8 mouse cellular contexts compared by ENCODE assay signal in genomic region chr8:84832759-84833742, GRCm38 (mm10). TPM values are rescaled to one million over a fixed set of nuclear protein-coding genes. Genes with fewer than 3 reads are reported as not detected.
DNase-seq lines count a peak whose midpoint lies in the region; ATAC-seq and TF ChIP-seq lines count a peak whose summit lies in the region.

No protein-coding gene starts in this region.

- no peaks in the 10 kb centered on the region for H3K27me3 ChIP-seq in cerebellum, adult 2 months (ENCODE audit: control insufficient read depth, insufficient read depth, low read length)
- no peaks in the 10 kb centered on the region for H3K27me3 ChIP-seq in forebrain, embryonic 13.5 days
- no peaks in the 10 kb centered on the region for H3K27me3 ChIP-seq in liver, embryonic 12.5 days (replicated peaks)

- H3K27ac ChIP-seq in cerebellum, adult 2 months (ENCODE audit: insufficient read depth, low read length): peak overlapping the region; percentile 90; the same call in 1 of the 2 replicates
- peak overlapping the region; percentile 95 for H3K27ac ChIP-seq in forebrain, embryonic 13.5 days
- H3K27ac ChIP-seq in liver, embryonic 12.5 days: peak overlapping the region; percentile 96

- H3K4me1 ChIP-seq in cerebellum, adult 2 months (ENCODE audit: control insufficient read depth, insufficient read depth, low read length): peaks cover 33% of the 10 kb centered on the region
- peaks cover 46% of the 10 kb centered on the region for H3K4me1 ChIP-seq in forebrain, embryonic 13.5 days
- peaks cover 64% of the 10 kb centered on the region for H3K4me1 ChIP-seq in liver, embryonic 12.5 days

- 53% methylated on average over 10 of the region's 10 CpGs for WGBS in cerebellum, adult 2 months
- WGBS in forebrain, embryonic 13.5 days: 67% methylated on average over 10 of the region's 10 CpGs
- 38% methylated on average over 10 of the region's 10 CpGs for WGBS in liver, embryonic 12.5 days (ENCODE audit: insufficient replicate concordance)

- H3K9me3 ChIP-seq in forebrain, embryonic 13.5 days (replicated peaks): no peaks in the 10 kb centered on the region
- H3K9me3 ChIP-seq in liver, embryonic 12.5 days (replicated peaks): no peaks in the 10 kb centered on the region

- H3K4me3 ChIP-seq in cerebellum, adult 2 months (replicated peaks; ENCODE audit: insufficient read depth, low read depth, low read length): peak overlapping the region; percentile 66
- peak overlapping the region; percentile 88 for H3K4me3 ChIP-seq in forebrain, embryonic 13.5 days
- peak overlapping the region; percentile 97 for H3K4me3 ChIP-seq in liver, embryonic 12.5 days

- ATAC-seq in forebrain, embryonic 13.5 days: no peak
- ATAC-seq in liver, embryonic 12.5 days: no peak
- ATAC-seq in erythroid progenitor cell, adult 5-6 weeks (replicated peaks; ENCODE audit: low FRiP score, poor library complexity, severe bottlenecking): no peak

- TF ChIP-seq CTCF in cerebellum, adult 2 months (IDR thresholded peaks at IDR 0.05; ENCODE audit: borderline replicate concordance, insufficient read depth, low read depth, low read length): no peak

- H3K4me2 ChIP-seq in forebrain, embryonic 13.5 days: peak overlapping the region; percentile 74
- H3K4me2 ChIP-seq in liver, embryonic 12.5 days: peak overlapping the region; percentile 79

- TF ChIP-seq POLR2A in cerebellum, adult 2 months (IDR thresholded peaks at IDR 0.05; ENCODE audit: borderline replicate concordance, insufficient read depth, low read length): no peak

- H3K36me3 ChIP-seq in forebrain, embryonic 13.5 days (ENCODE audit: poor library complexity, severe bottlenecking): peaks cover 44% of the 10 kb centered on the region
- H3K36me3 ChIP-seq in liver, embryonic 12.5 days: peaks cover 53% of the 10 kb centered on the region

- DNase-seq in cerebellum, adult 2 months: no peak
- no peak for DNase-seq in cerebellum, adult 18-20 months
- DNase-seq in 3T3-L1 (ENCODE audit: low read depth, low spot score): peak; percentile 71
- DNase-seq in layer of hippocampus, postnatal 10 days (ENCODE audit: low spot score in 2 of 2): no peak
- no peak for DNase-seq in thymus, postnatal 4 days

- peak overlapping the region; percentile 97 for H3K9ac ChIP-seq in forebrain, embryonic 13.5 days
- H3K9ac ChIP-seq in liver, embryonic 12.5 days: peak overlapping the region; percentile 99

RNA-seq across cellular contexts. Expression of gene Gadd45gip1, which starts 1.7 kb away (rescaled TPM):
- polyA plus RNA-seq in cerebellum, adult 2 months (2012; rRNA removed): 45.3 and 45.5 TPM in 2 replicates
- polyA plus RNA-seq in forebrain, embryonic 13.5 days (2015; fragmentation: Nextera tagmentation; extraction: Ambion mirVana): 42.6 and 47.0 TPM in 2 replicates
- 69.9 and 71.0 TPM in 2 replicates for polyA plus RNA-seq in liver, embryonic 12.5 days (2016; fragmentation: Nextera tagmentation; extraction: Ambion mirVana)
- 6.7 and 7.6 TPM in 2 replicates for total RNA-seq in erythroid progenitor cell, adult 5-6 weeks (2015; ENCODE audit: low replicate concordance)
- 11.3 and 16.4 TPM in 2 replicates for total RNA-seq in erythroid progenitor cell, adult 5-6 weeks (2017; ENCODE audit: low replicate concordance)
- total RNA-seq in layer of hippocampus, postnatal 10 days (2021): 10 to 100 TPM; 18.6 to 19.8 TPM

RNA-seq across cellular contexts. Expression of gene Rad23a, which starts 7.4 kb away (rescaled TPM):
- 117 and 120 TPM in 2 replicates for polyA plus RNA-seq in cerebellum, adult 2 months (2012; rRNA removed)
- 93.9 and 114 TPM in 2 replicates for polyA plus RNA-seq in forebrain, embryonic 13.5 days (2015; fragmentation: Nextera tagmentation; extraction: Ambion mirVana)
- 274 and 281 TPM in 2 replicates for polyA plus RNA-seq in liver, embryonic 12.5 days (2016; fragmentation: Nextera tagmentation; extraction: Ambion mirVana)
- 273 and 355 TPM in 2 replicates for total RNA-seq in erythroid progenitor cell, adult 5-6 weeks (2015; ENCODE audit: low replicate concordance)
- 296 and 306 TPM in 2 replicates for total RNA-seq in erythroid progenitor cell, adult 5-6 weeks (2017; ENCODE audit: low replicate concordance)
- total RNA-seq in layer of hippocampus, postnatal 10 days (2021): 10 to 100 TPM; 55.5 to 64.9 TPM

RNA-seq across cellular contexts. Expression of gene Dand5, which starts 10.4 kb away (rescaled TPM):
- polyA plus RNA-seq in cerebellum, adult 2 months (2012; rRNA removed): 16.1 and 16.2 TPM in 2 replicates
- 7.3 and 8.2 TPM in 2 replicates for polyA plus RNA-seq in forebrain, embryonic 13.5 days (2015; fragmentation: Nextera tagmentation; extraction: Ambion mirVana)
- 3.4 and 4.3 TPM in 2 replicates for polyA plus RNA-seq in liver, embryonic 12.5 days (2016; fragmentation: Nextera tagmentation; extraction: Ambion mirVana)
- 2.5 and 3.8 TPM in 2 replicates for total RNA-seq in erythroid progenitor cell, adult 5-6 weeks (2015; ENCODE audit: low replicate concordance)
- 5.4 and 6.7 TPM in 2 replicates for total RNA-seq in erythroid progenitor cell, adult 5-6 weeks (2017; ENCODE audit: low replicate concordance)
- total RNA-seq in layer of hippocampus, postnatal 10 days (2021): 1 to 10 TPM; 6.7 to 7.4 TPM

RNA-seq across cellular contexts. Expression of gene Calr, which starts 13.7 kb away (rescaled TPM):
- polyA plus RNA-seq in cerebellum, adult 2 months (2012; rRNA removed): 343 and 394 TPM in 2 replicates
- 549 and 569 TPM in 2 replicates for polyA plus RNA-seq in forebrain, embryonic 13.5 days (2015; fragmentation: Nextera tagmentation; extraction: Ambion mirVana)
- 590 and 610 TPM in 2 replicates for polyA plus RNA-seq in liver, embryonic 12.5 days (2016; fragmentation: Nextera tagmentation; extraction: Ambion mirVana)
- 261 and 337 TPM in 2 replicates for total RNA-seq in erythroid progenitor cell, adult 5-6 weeks (2015; ENCODE audit: low replicate concordance)
- total RNA-seq in erythroid progenitor cell, adult 5-6 weeks (2017; ENCODE audit: low replicate concordance): 660 and 677 TPM in 2 replicates
- total RNA-seq in layer of hippocampus, postnatal 10 days (2021): 100 to 1,000 TPM; 444 to 464 TPM

RNA-seq across cellular contexts. Expression of gene Farsa, which starts 23.7 kb away (rescaled TPM):
- polyA plus RNA-seq in cerebellum, adult 2 months (2012; rRNA removed): 69.9 and 72.0 TPM in 2 replicates
- polyA plus RNA-seq in forebrain, embryonic 13.5 days (2015; fragmentation: Nextera tagmentation; extraction: Ambion mirVana): 123 and 127 TPM in 2 replicates
- polyA plus RNA-seq in liver, embryonic 12.5 days (2016; fragmentation: Nextera tagmentation; extraction: Ambion mirVana): 96.3 and 98.6 TPM in 2 replicates
- 11.2 and 19.7 TPM in 2 replicates for total RNA-seq in erythroid progenitor cell, adult 5-6 weeks (2015; ENCODE audit: low replicate concordance)
- total RNA-seq in erythroid progenitor cell, adult 5-6 weeks (2017; ENCODE audit: low replicate concordance): 29.4 and 35.6 TPM in 2 replicates
- 10 to 100 TPM; 63.2 to 65.0 TPM for total RNA-seq in layer of hippocampus, postnatal 10 days (2021)
